Mouse (Mus musculus) heart, embryonic 10.5 days (tissue): ENCODE results near the gene Tmbim6. TPM values are rescaled to one million over a fixed set of nuclear protein-coding genes. Genes with fewer than 3 reads are reported as not detected.

Experiments used
- DNase-seq: peaks from one replicate; pipeline ENCODE4 v3.0.0-alpha.2; 2017; ENCODE audit warnings: low spot score
- H3K27ac ChIP-seq: fragments of 300-500 bp; sonication (generic); 2 replicates; pipeline ENCODE4 v1.5.1; 2016; ENCODE audit warnings: mild to moderate bottlenecking
- H3K27me3 ChIP-seq: fragments of 300-500 bp; sonication (generic); 2 replicates; pipeline ENCODE4 v1.6.1; 2016; ENCODE audit warnings: mild to moderate bottlenecking; ENCODE audit not compliant: poor library complexity, insufficient read depth, severe bottlenecking
- H3K36me3 ChIP-seq: fragments of 300-500 bp; sonication (generic); 2 replicates; pipeline ENCODE4 v1.6.1; 2016; ENCODE audit warnings: mild to moderate bottlenecking, moderate library complexity
- H3K4me1 ChIP-seq: fragments of 300-500 bp; sonication (generic); 2 replicates; pipeline ENCODE4 v1.6.1; 2016; ENCODE audit warnings: mild to moderate bottlenecking
- H3K4me3 ChIP-seq: fragments of 300-500 bp; sonication (generic); 2 replicates; pipeline ENCODE4 v1.5.1; 2016; ENCODE audit warnings: mild to moderate bottlenecking, moderate library complexity
- H3K9me3 ChIP-seq: fragments of 300-500 bp; sonication (generic); 2 replicates; pipeline ENCODE4 v1.6.1; 2016; ENCODE audit warnings: mild to moderate bottlenecking, moderate library complexity
- WGBS: fragments of 180-500 bp; shearing (Covaris S2); methylation state at CpG from one replicate; pipeline ENCODE4 v1.1.7; 2016; 5-methylcytosine and 5-hydroxymethylcytosine counted together
- polyA plus RNA-seq: library from polyadenylated mRNA; unstranded; fragments of >200 nt; fragmentation: Nextera tagmentation; extraction: Ambion mirVana; gene quantifications from 2 replicates; pipeline ENCODE4 v1.2.1, GENCODE M21; 2016

Gene Tmbim6
- polyA plus RNA-seq, 1 experiment from 2014 or later: 308 TPM

- peak overlapping the region; percentile 75 for H3K27ac ChIP-seq
- no peak for DNase-seq
- H3K27me3 ChIP-seq: no peaks in the 10 kb centered on the region
- 42% methylated on average over 9 of the region's 9 CpGs for WGBS
- H3K4me1 ChIP-seq: peaks cover 52% of the 10 kb centered on the region
- peaks cover 44% of the 10 kb centered on the region for H3K36me3 ChIP-seq
- H3K4me3 ChIP-seq: peak overlapping the region; percentile 16; the same call in 1 of the 2 replicates
- H3K9me3 ChIP-seq: no peaks in the 10 kb centered on the region
Observed at GRCm38 (mm10) chr15:99449131-99449750, 56.6 kb downstream of the Tmbim6 start.

GRCm38 (mm10) chr15:99449751-99450280 lies 57.1 kb downstream of the Tmbim6 start:
- Histone ChIP-seq H3K27me3 (no peaks in the 10 kb centered on the region), H3K27ac (peak overlapping the region; percentile 75), H3K4me3 (peak overlapping the region; percentile 16; the same call in 1 of the 2 replicates), H3K4me1 (peaks cover 54% of the 10 kb centered on the region), H3K36me3 (peaks cover 42% of the 10 kb centered on the region), H3K9me3 (no peaks in the 10 kb centered on the region)
- WGBS: 36% methylated on average over 8 of the region's 8 CpGs
- no peak for DNase-seq

- Histone ChIP-seq H3K9me3 (no peaks in the 10 kb centered on the region), H3K27me3 (no peaks in the 10 kb centered on the region), H3K4me3 (no peak overlapping the region), H3K36me3 (peaks cover 43% of the 10 kb centered on the region), H3K27ac (no peak overlapping the region), H3K4me1 (peaks cover 81% of the 10 kb centered on the region)
- 63% methylated on average over 11 of the region's 11 CpGs for WGBS
- DNase-seq: no peak
Observed at GRCm38 (mm10) chr15:99453153-99453900, 60.6 kb downstream of the Tmbim6 start.

- peaks cover 75% of the 10 kb centered on the region for H3K4me1 ChIP-seq
- DNase-seq: no peak
- WGBS: 78% methylated on average over 7 of the region's 7 CpGs
- peak overlapping the region; percentile 9; the same call in 1 of the 2 replicates for H3K27ac ChIP-seq
- H3K27me3 ChIP-seq: no peaks in the 10 kb centered on the region
- H3K4me3 ChIP-seq: 0 out of 2 replicates have a peak overlapping the region, but pooled peaks have one; percentile 31
- H3K36me3 ChIP-seq: peaks cover 37% of the 10 kb centered on the region
- H3K9me3 ChIP-seq: no peaks in the 10 kb centered on the region
Observed at GRCm38 (mm10) chr15:99454585-99455279, 62.0 kb downstream of the Tmbim6 start.

GRCm38 (mm10) chr15:99455415-99455814 lies 62.7 kb downstream of the Tmbim6 start:
- 83% methylated on average over 3 of the region's 3 CpGs for WGBS
- H3K4me3 ChIP-seq: peak overlapping the region; percentile 31

GRCm38 (mm10) chr15:99456338-99456962 lies 63.8 kb downstream of the Tmbim6 start:
- peaks cover 30% of the 10 kb centered on the region for H3K36me3 ChIP-seq
- peaks cover 58% of the 10 kb centered on the region for H3K4me1 ChIP-seq
- no peaks in the 10 kb centered on the region for H3K9me3 ChIP-seq
- no peak for DNase-seq
- H3K4me3 ChIP-seq: peak overlapping the region; percentile 80
- peak overlapping the region; percentile 90 for H3K27ac ChIP-seq
- H3K27me3 ChIP-seq: no peaks in the 10 kb centered on the region
- 19% methylated on average over 7 of the region's 7 CpGs for WGBS

More at GRCm38 (mm10) chr15:99455415-99455814, 62.7 kb downstream of the Tmbim6 start:
- DNase-seq: no peak
- peaks cover 68% of the 10 kb centered on the region for H3K4me1 ChIP-seq
- peaks cover 37% of the 10 kb centered on the region for H3K36me3 ChIP-seq
- H3K27ac ChIP-seq: 0 out of 2 replicates have a peak overlapping the region, but pooled peaks have one; percentile 9
- no peaks in the 10 kb centered on the region for H3K9me3 ChIP-seq
- no peaks in the 10 kb centered on the region for H3K27me3 ChIP-seq

- no peaks in the 10 kb centered on the region for H3K9me3 ChIP-seq
- H3K4me1 ChIP-seq: peaks cover 55% of the 10 kb centered on the region
- under 1% methylated on average over 38 of the region's 43 CpGs for WGBS
- H3K36me3 ChIP-seq: peaks cover 25% of the 10 kb centered on the region
- peak; percentile 85 for DNase-seq
- H3K27me3 ChIP-seq: no peaks in the 10 kb centered on the region
- peak overlapping the region; percentile 90 for H3K27ac ChIP-seq
- H3K4me3 ChIP-seq: peak overlapping the region; percentile 80
Observed at GRCm38 (mm10) chr15:99456963-99457605, 64.4 kb downstream of the Tmbim6 start.

GRCm38 (mm10) chr15:99457606-99458401 lies 65.1 kb downstream of the Tmbim6 start, which contains the start of gene Nckap5l:
TSS of gene Nckap5l (minus strand) at chr15:99457748.
- under 1% methylated on average over 42 of the region's 45 CpGs for WGBS
- Histone ChIP-seq H3K27ac (peak within 1 kb of the TSS; percentile 90), H3K4me1 (peaks cover 54% of the 10 kb centered on the region), H3K4me3 (peak within 1 kb of the TSS; percentile 80), H3K27me3 (no peaks in the 10 kb centered on the region), H3K36me3 (peaks cover 22% of the 10 kb centered on the region), H3K9me3 (no peaks in the 10 kb centered on the region)
- DNase-seq: peak; percentile 98

Other genes starting within 250 kb of the Tmbim6 start
- 0.27 and 0.28 TPM in 2 replicates for gene Kcnh3, start 168.0 kb upstream of the Tmbim6 start, polyA plus RNA-seq
- gene Mcrs1, start 140.9 kb upstream of the Tmbim6 start, polyA plus RNA-seq: 174 and 196 TPM in 2 replicates
- 40.0 and 54.7 TPM in 2 replicates for gene Prpf40b, start 97.8 kb upstream of the Tmbim6 start, polyA plus RNA-seq
- 0.19 and 0.37 TPM in 2 replicates for gene Fam186b, start 97.0 kb upstream of the Tmbim6 start, polyA plus RNA-seq
- 14.3 and 17.5 TPM in 2 replicates for gene Fmnl3, start 22.4 kb upstream of the Tmbim6 start, polyA plus RNA-seq
- 10.7 and 12.8 TPM in 2 replicates for gene Nckap5l, start 64.9 kb downstream of the Tmbim6 start, polyA plus RNA-seq
- gene Bcdin3d, start 81.8 kb downstream of the Tmbim6 start, polyA plus RNA-seq: 11.8 and 13.7 TPM in 2 replicates
- 0.59 and 0.68 TPM in 2 replicates for gene Faim2, start 135.3 kb downstream of the Tmbim6 start, polyA plus RNA-seq
- gene Aqp2, start 186.2 kb downstream of the Tmbim6 start, polyA plus RNA-seq: 0.15 TPM in 1 of 2 replicates, not detected in the other
- 3.5 and 5.3 TPM in 2 replicates for gene Aqp5, start 197.9 kb downstream of the Tmbim6 start, polyA plus RNA-seq
- 0.06 TPM in 1 of 2 replicates, not detected in the other for gene Aqp6, start 208.5 kb downstream of the Tmbim6 start, polyA plus RNA-seq